Mouse (Mus musculus): ENCODE results near the gene Cyp2c69.
"Not testable (repeated sequence)": the region's sequence is repeated elsewhere in the genome, so short reads cannot be mapped to it uniquely, and the experiment has no call there.

DNA sequence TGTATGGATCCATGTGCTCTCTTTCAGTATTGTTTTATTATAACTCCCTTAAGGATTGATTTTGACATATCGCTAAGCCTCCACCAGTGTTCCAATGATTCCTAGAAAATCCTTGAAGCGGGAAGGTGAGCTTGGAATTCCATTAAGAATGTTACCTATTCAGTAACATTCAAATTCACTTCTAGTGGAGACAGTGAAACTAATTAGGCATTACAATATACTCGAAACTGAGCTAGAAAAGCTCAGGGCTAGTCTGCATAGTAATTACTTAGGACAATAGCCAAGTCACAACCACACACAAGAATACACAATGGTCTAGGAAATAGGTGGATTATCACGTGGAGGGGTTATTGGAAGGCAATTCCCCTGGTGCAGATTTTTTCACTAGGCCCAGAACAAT, 70.6 kb downstream of the Cyp2c69 start:
- TF ChIP-seq ZMIZ1 (IDR thresholded peaks at IDR 0.05; ENCODE audit: low read depth, low read length); POLR2A (IDR thresholded peaks at IDR 0.05; ENCODE audit: control insufficient read depth in 1 of 2, insufficient read depth in 1 of 2, low read depth in 1 of 2, low read length in 2 of 2, poor library complexity in 1 of 2); TAL1 (IDR thresholded peaks at IDR 0.05; ENCODE audit: low read length); TCF12 (IDR thresholded peaks at IDR 0.05; ENCODE audit: low read depth, low read length); USF2 (IDR thresholded peaks at IDR 0.05; ENCODE audit: borderline replicate concordance in 1 of 2, insufficient read depth in 1 of 2, low read depth in 1 of 2, low read length in 2 of 2); HCFC1 (IDR thresholded peaks at IDR 0.05; ENCODE audit: low read depth, low read length); CTCF (IDR thresholded peaks at IDR 0.05 in 2 of 3, conservative IDR thresholded peaks at IDR 0.05 in 1 of 3; ENCODE audit: control insufficient read depth in 1 of 3, insufficient read depth in 1 of 3, low read depth in 2 of 3, low read length in 3 of 3, poor library complexity in 1 of 3, severe bottlenecking in 1 of 3); MAZ (IDR thresholded peaks at IDR 0.05; ENCODE audit: low read depth, low read length); ELF1 (IDR thresholded peaks at IDR 0.05; ENCODE audit: low read depth, low read length): not testable (repeated sequence)

Measured in MEL (cell line).